Mouse (Mus musculus) C2C12 (cell line): ENCODE measurements at regions not wholly inside any gene's neighbourhood (a gene's known extent, or its start where the extent isn't known, plus 50 kb on each side); places are given as distances from the start of the nearest gene placed in this dataset.
"Not testable (repeated sequence)": the region's sequence is repeated elsewhere in the genome, so short reads cannot be mapped to it uniquely, and the experiment has no call there.

Experiments used
- H3K27me3 ChIP-seq: one replicate; pipeline ENCODE4 v1.6.1; 2011; ENCODE audit not compliant: control insufficient read depth, insufficient read depth, insufficient read length
- H3K36me3 ChIP-seq: one replicate; pipeline ENCODE4 v1.6.1; 2011; ENCODE audit not compliant: control insufficient read depth, insufficient read depth
- H3K4me3 ChIP-seq: one replicate; pipeline ENCODE4 v1.5.1; 2011; ENCODE audit warnings: mild to moderate bottlenecking, control low read depth; ENCODE audit not compliant: poor library complexity, insufficient read depth, severe bottlenecking
- H3K79me2 ChIP-seq: one replicate; pipeline ENCODE4 v1.6.1; 2011; ENCODE audit not compliant: control insufficient read depth, insufficient read depth
- H3K79me3 ChIP-seq: one replicate; pipeline ENCODE4 v1.6.1; 2011; ENCODE audit warnings: low read depth, control low read depth
- H3ac ChIP-seq: one replicate; pipeline ENCODE3; 2011; ENCODE audit warnings: low read depth; ENCODE audit not compliant: control insufficient read depth, insufficient read length
- CEBPB ChIP-seq: IDR thresholded peaks from one replicate; pipeline ENCODE4 v1.6.1; 2011; ENCODE audit warnings: low read depth, mild to moderate bottlenecking, control low read depth, moderate library complexity
- CTCF ChIP-seq: IDR thresholded peaks from one replicate; pipeline ENCODE4 v1.5.1; 2011; ENCODE audit not compliant: control insufficient read depth, insufficient read depth, insufficient read length
- FOSL1 ChIP-seq: IDR thresholded peaks from one replicate; pipeline ENCODE4 v1.8.0; 2011; ENCODE audit warnings: mild to moderate bottlenecking, low read length; ENCODE audit not compliant: poor library complexity, insufficient read depth, severe bottlenecking
- MAX ChIP-seq: IDR thresholded peaks from one replicate; pipeline ENCODE4 v1.6.1; 2011; ENCODE audit warnings: mild to moderate bottlenecking, control low read depth
- MYOD1 ChIP-seq: IDR thresholded peaks from one replicate; pipeline ENCODE4 v1.6.1; 2011; ENCODE audit warnings: low read depth; ENCODE audit not compliant: control insufficient read depth, insufficient read length
- MYOG ChIP-seq: IDR thresholded peaks from one replicate; pipeline ENCODE4 v1.6.1; 2011; ENCODE audit not compliant: control insufficient read depth, insufficient read length; ENCODE audit errors: extremely low read depth
- USF1 ChIP-seq: IDR thresholded peaks from one replicate; pipeline ENCODE4 v1.6.1; 2011; ENCODE audit warnings: low read depth, mild to moderate bottlenecking, control low read depth, moderate library complexity

DNA sequence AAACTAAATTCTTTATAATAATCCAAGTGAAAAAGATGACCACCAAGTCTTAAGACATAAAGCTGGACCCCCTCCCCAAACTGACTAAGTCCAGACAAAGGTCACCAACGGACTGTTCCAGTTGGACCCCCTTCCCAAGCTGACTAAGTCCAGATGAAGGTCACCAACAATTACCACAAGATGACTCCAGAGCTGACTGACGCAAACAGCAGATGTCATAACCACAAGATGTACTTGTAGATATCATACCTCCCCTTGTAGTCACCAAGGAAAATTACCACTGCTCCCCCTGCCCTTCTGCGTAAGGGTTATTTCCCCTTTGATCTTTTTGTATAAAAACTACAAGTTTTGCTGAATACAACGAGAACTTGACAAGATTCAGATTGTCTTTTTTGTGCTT, 527.8 kb downstream of the Kcnt2 start:
- not testable (repeated sequence) for H3K4me3 ChIP-seq, H3K36me3 ChIP-seq, H3K79me2 ChIP-seq, H3ac ChIP-seq, H3K27me3 ChIP-seq, H3K79me3 ChIP-seq
- peak; percentile 76 for TF ChIP-seq MYOD1

DNA sequence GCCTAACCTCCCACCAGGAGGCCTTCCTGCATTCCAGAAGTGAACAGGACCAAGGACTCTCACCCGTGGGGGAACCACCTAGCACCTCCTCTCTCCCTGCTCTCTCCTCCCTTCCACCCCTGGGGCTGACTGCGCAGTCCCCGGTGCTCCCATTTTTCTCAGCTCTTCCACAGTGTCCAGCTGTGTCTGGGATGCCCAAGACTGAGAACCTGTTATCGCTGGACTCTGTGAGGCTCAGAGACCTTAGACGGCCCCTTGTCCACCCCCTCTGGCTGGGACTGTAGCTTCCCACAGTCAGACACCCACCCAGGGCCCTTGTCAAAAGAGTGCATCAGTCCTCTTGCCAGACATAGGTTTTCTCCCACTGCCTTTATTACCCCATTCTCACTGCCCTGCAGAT, 564.2 kb downstream of the Kcnt2 start:
- no peaks in the 10 kb centered on the region for H3K27me3 ChIP-seq
- no peaks in the 10 kb centered on the region for H3K79me2 ChIP-seq
- H3K36me3 ChIP-seq = no peaks in the 10 kb centered on the region
- no peak overlapping the region for H3K4me3 ChIP-seq
- no peak overlapping the region for H3ac ChIP-seq
- no peak for TF ChIP-seq CEBPB
- TF ChIP-seq MYOD1 = no peak
- no peak for TF ChIP-seq USF1
- TF ChIP-seq FOSL1 = no peak
- TF ChIP-seq CTCF = no peak
- no peak for TF ChIP-seq MAX
- no peak for TF ChIP-seq MYOG
- no peaks in the 10 kb centered on the region for H3K79me3 ChIP-seq

DNA sequence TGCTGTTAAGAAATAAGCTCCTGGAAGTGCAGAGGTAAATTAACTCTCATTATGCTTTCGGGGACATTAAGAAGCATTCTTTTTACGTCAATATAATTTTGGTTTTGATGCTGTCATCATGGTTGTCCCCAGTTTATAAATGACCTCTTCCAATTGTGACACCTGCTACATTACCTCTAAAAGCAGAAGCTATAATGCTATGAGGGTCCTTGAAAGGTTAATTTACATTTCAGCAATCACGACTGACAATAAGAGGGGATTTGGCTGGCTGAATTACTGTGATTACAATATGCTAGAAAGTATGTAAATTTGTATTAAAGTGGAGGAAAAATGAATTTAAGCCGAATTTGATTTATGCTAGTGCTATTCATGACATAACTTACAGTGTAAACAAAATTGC, 592.8 kb downstream of the Kcnt2 start:
- Histone ChIP-seq H3K79me2 (no peaks in the 10 kb centered on the region), H3K36me3 (no peaks in the 10 kb centered on the region), H3K4me3 (no peak overlapping the region), H3K27me3 (no peaks in the 10 kb centered on the region), H3ac (no peak overlapping the region), H3K79me3 (no peaks in the 10 kb centered on the region)
- TF ChIP-seq USF1 (no peak), FOSL1 (no peak), CEBPB (no peak), MYOD1 (no peak), CTCF (no peak), MYOG (no peak), MAX (no peak)

DNA sequence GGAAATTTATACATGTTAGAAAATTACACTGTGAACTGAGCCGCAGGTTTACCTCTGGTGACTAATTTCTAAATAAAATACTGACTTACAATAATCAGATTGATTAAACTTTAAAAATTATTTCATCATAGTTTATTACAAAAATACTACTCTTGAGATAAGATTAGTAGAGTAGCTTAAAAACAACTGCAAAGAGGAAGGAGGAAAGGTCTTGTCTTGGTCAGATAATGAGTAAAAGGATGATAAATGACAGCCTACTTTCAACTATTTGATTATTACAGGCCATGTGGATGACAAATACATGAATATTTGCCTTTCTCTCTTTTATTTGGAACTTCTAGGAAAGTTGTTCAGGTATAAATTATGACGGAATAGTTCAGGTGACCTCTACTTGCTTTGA, 594.6 kb downstream of the Kcnt2 start:
- TF ChIP-seq MYOD1 (no peak), CTCF (no peak), MYOG (no peak), USF1 (no peak), FOSL1 (no peak), CEBPB (no peak), MAX (no peak)
- Histone ChIP-seq H3K79me3 (no peaks in the 10 kb centered on the region), H3ac (no peak overlapping the region), H3K27me3 (no peaks in the 10 kb centered on the region), H3K36me3 (no peaks in the 10 kb centered on the region), H3K79me2 (no peaks in the 10 kb centered on the region), H3K4me3 (no peak overlapping the region)

DNA sequence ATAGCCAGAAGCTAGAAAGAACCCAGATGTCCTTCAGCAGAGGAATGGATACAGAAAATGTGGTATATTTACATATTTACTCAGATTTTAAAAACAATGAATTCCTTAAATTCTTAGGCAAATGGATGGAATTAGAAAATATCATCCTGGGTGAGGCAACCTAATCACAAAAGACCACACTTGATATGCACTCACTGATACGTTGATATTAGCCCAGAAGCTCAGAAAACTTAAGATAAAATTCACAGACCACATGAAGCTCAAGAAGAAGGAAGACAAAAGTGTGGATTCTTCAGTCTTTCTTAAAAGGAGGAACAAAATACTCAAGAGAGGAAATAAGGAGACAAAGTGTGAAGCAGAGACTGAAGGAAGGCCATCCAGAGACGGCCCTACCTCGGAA, 602.1 kb downstream of the Kcnt2 start:
- not testable (repeated sequence) for H3ac ChIP-seq, H3K27me3 ChIP-seq, H3K4me3 ChIP-seq

DNA sequence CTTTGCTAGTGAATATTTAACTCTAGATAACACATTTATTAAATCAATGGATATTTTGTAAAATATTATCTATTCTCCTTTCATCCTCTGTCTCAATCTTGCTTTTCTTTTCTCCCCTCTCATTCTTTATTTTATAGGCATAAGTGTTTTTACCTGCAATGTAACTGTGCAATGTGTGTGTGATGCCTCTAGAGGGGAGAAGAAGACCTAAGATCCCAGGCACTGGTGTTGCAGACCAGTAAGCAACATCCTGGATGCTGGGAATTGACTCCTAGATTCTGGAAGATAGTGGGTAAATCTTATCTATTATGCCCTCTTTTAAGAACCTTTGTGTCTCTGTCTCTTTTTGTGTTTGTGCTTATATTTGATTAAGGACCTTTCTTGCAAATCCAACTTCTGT, 605.6 kb downstream of the Kcnt2 start:
- no peak overlapping the region for H3ac ChIP-seq
- H3K27me3 ChIP-seq = no peaks in the 10 kb centered on the region
- H3K79me3 ChIP-seq = no peaks in the 10 kb centered on the region
- no peaks in the 10 kb centered on the region for H3K36me3 ChIP-seq
- H3K79me2 ChIP-seq = no peaks in the 10 kb centered on the region
- no peak for TF ChIP-seq USF1
- no peak for TF ChIP-seq MAX
- no peak for TF ChIP-seq CEBPB
- TF ChIP-seq FOSL1 = no peak
- TF ChIP-seq CTCF = no peak
- TF ChIP-seq MYOG = no peak
- TF ChIP-seq MYOD1 = no peak
- H3K4me3 ChIP-seq = no peak overlapping the region

More for the DNA sequence above, 602.1 kb downstream of the Kcnt2 start:
- not testable (repeated sequence) for H3K36me3 ChIP-seq, H3K79me2 ChIP-seq, H3K79me3 ChIP-seq
